Mouse (Mus musculus): Measurements from ENCODE around the gene Gm20388. TPM values are rescaled to one million over a fixed set of nuclear protein-coding genes. Genes with fewer than 3 reads are reported as not detected.
"Not testable (repeated sequence)": the region's sequence is repeated elsewhere in the genome, so short reads cannot be mapped to it uniquely, and the experiment has no call there.

Gm20388 gene
- polyA plus RNA-seq, 1 experiment from 2014 or later, result not detected

GRCm38 (mm10) chr8:120672626-120673229 lies 762.1 kb downstream of the Gm20388 start:
- Histone ChIP-seq H3K9me3 (ENCODE audit: control insufficient read depth, low read length) (no peaks in the 10 kb centered on the region), H3K4me1 (ENCODE audit: control insufficient read depth, insufficient read depth, low read length) (no peaks in the 10 kb centered on the region), H3K4me3 (ENCODE audit: low read depth, low read length) (no peak overlapping the region), H3K27me3 (ENCODE audit: control insufficient read depth, insufficient read depth, low read length) (no peaks in the 10 kb centered on the region), H3K9ac (ENCODE audit: low read length) (no peak overlapping the region), H3K36me3 (ENCODE audit: control insufficient read depth, insufficient read depth, low read length) (peaks cover 20% of the 10 kb centered on the region), H3K4me2 (ENCODE audit: low read depth, severe bottlenecking) (no peak overlapping the region), H3K27ac (replicated peaks; ENCODE audit: low read depth, low read length) (no peak overlapping the region)
- DNase-seq (ENCODE audit: low spot score), result no peak
- 92% methylated on average over 16 of the region's 16 CpGs for WGBS
- no peak for ATAC-seq (ENCODE audit: insufficient number of reproducible peaks, low FRiP score, low TSS enrichment, low read depth)

- Histone ChIP-seq H3K4me2 (ENCODE audit: low read depth, severe bottlenecking) (no peak overlapping the region), H3K27me3 (ENCODE audit: control insufficient read depth, insufficient read depth, low read length) (no peaks in the 10 kb centered on the region), H3K9ac (ENCODE audit: low read length) (no peak overlapping the region), H3K4me3 (ENCODE audit: low read depth, low read length) (no peak overlapping the region), H3K4me1 (ENCODE audit: control insufficient read depth, insufficient read depth, low read length) (no peaks in the 10 kb centered on the region), H3K27ac (replicated peaks; ENCODE audit: low read depth, low read length) (no peak overlapping the region), H3K36me3 (ENCODE audit: control insufficient read depth, insufficient read depth, low read length) (peaks cover 20% of the 10 kb centered on the region), H3K9me3 (ENCODE audit: control insufficient read depth, low read length) (no peaks in the 10 kb centered on the region)
- no peak for DNase-seq (ENCODE audit: low spot score)
- ATAC-seq (ENCODE audit: insufficient number of reproducible peaks, low FRiP score, low TSS enrichment, low read depth), result no peak
- 94% methylated on average over 7 of the region's 7 CpGs for WGBS
Measured at GRCm38 (mm10) chr8:120673298-120673697, 762.7 kb downstream of the Gm20388 start.

- no peaks in the 10 kb centered on the region for H3K9me3 ChIP-seq (ENCODE audit: control insufficient read depth, low read length)
- no peaks in the 10 kb centered on the region for H3K4me1 ChIP-seq (ENCODE audit: control insufficient read depth, insufficient read depth, low read length)
- no peak overlapping the region for H3K27ac ChIP-seq (replicated peaks; ENCODE audit: low read depth, low read length)
- no peak for DNase-seq (ENCODE audit: low spot score)
- H3K4me2 ChIP-seq (ENCODE audit: low read depth, severe bottlenecking), result no peak overlapping the region
- H3K4me3 ChIP-seq (ENCODE audit: low read depth, low read length), result no peak overlapping the region
- peaks cover 17% of the 10 kb centered on the region for H3K36me3 ChIP-seq (ENCODE audit: control insufficient read depth, insufficient read depth, low read length)
- H3K9ac ChIP-seq (ENCODE audit: low read length), result no peak overlapping the region
- H3K27me3 ChIP-seq (ENCODE audit: control insufficient read depth, insufficient read depth, low read length), result no peaks in the 10 kb centered on the region
- WGBS, result 71% methylated on average over 8 of the region's 8 CpGs
- ATAC-seq (ENCODE audit: insufficient number of reproducible peaks, low FRiP score, low TSS enrichment, low read depth), result no peak
Measured at GRCm38 (mm10) chr8:120675718-120676117, 765.1 kb downstream of the Gm20388 start.

GRCm38 (mm10) chr8:120678447-120678846 lies 767.8 kb downstream of the Gm20388 start:
- Histone ChIP-seq H3K27me3 (ENCODE audit: control insufficient read depth, insufficient read depth, low read length) (no peaks in the 10 kb centered on the region), H3K4me1 (ENCODE audit: control insufficient read depth, insufficient read depth, low read length) (no peaks in the 10 kb centered on the region), H3K9me3 (ENCODE audit: control insufficient read depth, low read length) (no peaks in the 10 kb centered on the region), H3K9ac (ENCODE audit: low read length) (no peak overlapping the region), H3K4me3 (ENCODE audit: low read depth, low read length) (no peak overlapping the region), H3K36me3 (ENCODE audit: control insufficient read depth, insufficient read depth, low read length) (peaks cover 6% of the 10 kb centered on the region; the same call in 1 of the 2 replicates), H3K4me2 (ENCODE audit: low read depth, severe bottlenecking) (no peak overlapping the region), H3K27ac (replicated peaks; ENCODE audit: low read depth, low read length) (no peak overlapping the region)
- 14% methylated on average over 10 of the region's 10 CpGs for WGBS
- DNase-seq (ENCODE audit: low spot score), result peak; percentile 93
- peak; percentile 54; the same call in 1 of the 2 replicates for ATAC-seq (ENCODE audit: insufficient number of reproducible peaks, low FRiP score, low TSS enrichment, low read depth)

GRCm38 (mm10) chr8:120679629-120680387 lies 769.2 kb downstream of the Gm20388 start:
- Histone ChIP-seq H3K27me3 (ENCODE audit: control insufficient read depth, insufficient read depth, low read length) (no peaks in the 10 kb centered on the region), H3K9me3 (ENCODE audit: control insufficient read depth, low read length) (no peaks in the 10 kb centered on the region), H3K9ac (ENCODE audit: low read length) (no peak overlapping the region), H3K4me2 (ENCODE audit: low read depth, severe bottlenecking) (no peak overlapping the region), H3K4me3 (ENCODE audit: low read depth, low read length) (no peak overlapping the region), H3K36me3 (ENCODE audit: control insufficient read depth, insufficient read depth, low read length) (no peaks in the 10 kb centered on the region), H3K4me1 (ENCODE audit: control insufficient read depth, insufficient read depth, low read length) (no peaks in the 10 kb centered on the region), H3K27ac (replicated peaks; ENCODE audit: low read depth, low read length) (no peak overlapping the region)
- 53% methylated on average over 11 of the region's 11 CpGs for WGBS
- ATAC-seq (ENCODE audit: insufficient number of reproducible peaks, low FRiP score, low TSS enrichment, low read depth) (no peak), DNase-seq (ENCODE audit: low spot score) (no peak)

- not testable (repeated sequence) for H3K4me2 ChIP-seq (ENCODE audit: low read depth, severe bottlenecking); H3K36me3 ChIP-seq (ENCODE audit: control insufficient read depth, insufficient read depth, low read length); H3K4me3 ChIP-seq (ENCODE audit: low read depth, low read length); ATAC-seq (ENCODE audit: insufficient number of reproducible peaks, low FRiP score, low TSS enrichment, low read depth); H3K27ac ChIP-seq (replicated peaks; ENCODE audit: low read depth, low read length); H3K9me3 ChIP-seq (ENCODE audit: control insufficient read depth, low read length); H3K9ac ChIP-seq (ENCODE audit: low read length); H3K4me1 ChIP-seq (ENCODE audit: control insufficient read depth, insufficient read depth, low read length); H3K27me3 ChIP-seq (ENCODE audit: control insufficient read depth, insufficient read depth, low read length)
- peak; percentile 57 for DNase-seq (ENCODE audit: low spot score)
- WGBS, result 68% methylated on average over 7 of the region's 7 CpGs
Measured at GRCm38 (mm10) chr8:120680405-120680804, 769.8 kb downstream of the Gm20388 start.

GRCm38 (mm10) chr8:120681113-120681512 lies 770.5 kb downstream of the Gm20388 start:
- no peak for ATAC-seq (ENCODE audit: insufficient number of reproducible peaks, low FRiP score, low TSS enrichment, low read depth)
- H3K9me3 ChIP-seq (ENCODE audit: control insufficient read depth, low read length), result no peaks in the 10 kb centered on the region
- no peaks in the 10 kb centered on the region for H3K36me3 ChIP-seq (ENCODE audit: control insufficient read depth, insufficient read depth, low read length)
- H3K27ac ChIP-seq (replicated peaks; ENCODE audit: low read depth, low read length), result no peak overlapping the region
- no peaks in the 10 kb centered on the region for H3K27me3 ChIP-seq (ENCODE audit: control insufficient read depth, insufficient read depth, low read length)
- no peak overlapping the region for H3K9ac ChIP-seq (ENCODE audit: low read length)
- WGBS, result 77% methylated on average over 10 of the region's 10 CpGs
- no peak overlapping the region for H3K4me2 ChIP-seq (ENCODE audit: low read depth, severe bottlenecking)
- H3K4me3 ChIP-seq (ENCODE audit: low read depth, low read length), result no peak overlapping the region
- DNase-seq (ENCODE audit: low spot score), result no peak
- H3K4me1 ChIP-seq (ENCODE audit: control insufficient read depth, insufficient read depth, low read length), result no peaks in the 10 kb centered on the region

GRCm38 (mm10) chr8:120683602-120684001 lies 773.0 kb downstream of the Gm20388 start:
- no peak for ATAC-seq (ENCODE audit: insufficient number of reproducible peaks, low FRiP score, low TSS enrichment, low read depth)
- H3K27ac ChIP-seq (replicated peaks; ENCODE audit: low read depth, low read length), result no peak overlapping the region
- H3K36me3 ChIP-seq (ENCODE audit: control insufficient read depth, insufficient read depth, low read length), result no peaks in the 10 kb centered on the region
- no peak overlapping the region for H3K4me2 ChIP-seq (ENCODE audit: low read depth, severe bottlenecking)
- peak; percentile 85 for DNase-seq (ENCODE audit: low spot score)
- 17% methylated on average over 10 of the region's 10 CpGs for WGBS
- no peak overlapping the region for H3K4me3 ChIP-seq (ENCODE audit: low read depth, low read length)
- H3K4me1 ChIP-seq (ENCODE audit: control insufficient read depth, insufficient read depth, low read length), result no peaks in the 10 kb centered on the region
- no peak overlapping the region for H3K9ac ChIP-seq (ENCODE audit: low read length)
- no peaks in the 10 kb centered on the region for H3K27me3 ChIP-seq (ENCODE audit: control insufficient read depth, insufficient read depth, low read length)
- H3K9me3 ChIP-seq (ENCODE audit: control insufficient read depth, low read length), result no peaks in the 10 kb centered on the region
